Mouse (Mus musculus) embryonic fibroblast, embryonic 13.5 days (primary cell): ENCODE measurements at regions not wholly inside any gene's neighbourhood (a gene's known extent, or its start where the extent isn't known, plus 50 kb on each side); places are given as distances from the start of the nearest gene placed in this dataset.
"Not testable (repeated sequence)": the region's sequence is repeated elsewhere in the genome, so short reads cannot be mapped to it uniquely, and the experiment has no call there.

Source experiments
- H3K27ac ChIP-seq: 2 replicates; pipeline ENCODE4 v1.5.1; 2012; ENCODE audit warnings: low read length, control low read depth, inconsistent platforms; ENCODE audit not compliant: insufficient read depth
- H3K4me1 ChIP-seq: 2 replicates; pipeline ENCODE4 v1.6.1; 2011; ENCODE audit warnings: low read length; ENCODE audit not compliant: control insufficient read depth, insufficient read depth
- H3K4me3 ChIP-seq: 2 replicates; pipeline ENCODE4 v1.5.1; 2011; ENCODE audit warnings: mild to moderate bottlenecking, control low read depth, low read length; ENCODE audit not compliant: insufficient read depth
- CTCF ChIP-seq: IDR thresholded peaks from 2 replicates; pipeline ENCODE4 v1.5.1; 2011; ENCODE audit warnings: mild to moderate bottlenecking, control low read depth, low read length, moderate library complexity, borderline replicate concordance; ENCODE audit not compliant: insufficient read depth
- POLR2A ChIP-seq: IDR thresholded peaks from 2 replicates; pipeline ENCODE4 v1.6.1; 2011; ENCODE audit warnings: low read depth, mild to moderate bottlenecking, control low read depth, low read length, moderate library complexity

DNA sequence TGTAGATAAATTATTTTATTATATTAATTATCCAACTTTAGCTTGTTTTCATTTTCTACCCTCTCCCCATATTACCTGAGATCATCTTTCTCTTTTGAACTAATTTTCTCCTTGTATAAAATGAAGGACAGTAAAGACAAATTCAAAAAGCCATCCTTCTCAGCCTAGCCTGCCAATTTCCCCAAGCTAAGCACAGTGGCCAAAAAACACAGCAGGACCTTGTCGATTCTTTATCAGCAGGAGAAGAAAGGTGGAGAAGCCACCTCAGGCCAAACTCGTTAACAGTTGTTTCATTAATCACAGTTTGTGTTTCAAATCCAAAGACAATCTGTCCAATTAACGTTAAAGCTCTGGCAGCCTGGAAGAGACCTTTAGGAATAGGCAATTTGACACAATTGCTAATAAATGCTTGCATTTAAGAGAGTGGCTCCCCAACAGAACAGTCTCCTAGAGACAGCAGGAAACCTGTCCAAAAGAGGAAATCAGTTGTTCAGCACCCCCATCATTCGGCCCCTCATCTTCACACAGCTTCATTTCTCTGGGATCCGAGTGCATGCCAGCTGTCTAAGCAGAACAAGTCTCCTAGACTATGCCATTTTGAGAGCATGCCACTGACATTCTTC lies 135.7 kb upstream of the Tlr4 start:
- no peak overlapping the region for H3K27ac ChIP-seq
- no peak overlapping the region for H3K4me3 ChIP-seq
- no peaks in the 10 kb centered on the region for H3K4me1 ChIP-seq
- TF ChIP-seq POLR2A (no peak), CTCF (no peak)

DNA sequence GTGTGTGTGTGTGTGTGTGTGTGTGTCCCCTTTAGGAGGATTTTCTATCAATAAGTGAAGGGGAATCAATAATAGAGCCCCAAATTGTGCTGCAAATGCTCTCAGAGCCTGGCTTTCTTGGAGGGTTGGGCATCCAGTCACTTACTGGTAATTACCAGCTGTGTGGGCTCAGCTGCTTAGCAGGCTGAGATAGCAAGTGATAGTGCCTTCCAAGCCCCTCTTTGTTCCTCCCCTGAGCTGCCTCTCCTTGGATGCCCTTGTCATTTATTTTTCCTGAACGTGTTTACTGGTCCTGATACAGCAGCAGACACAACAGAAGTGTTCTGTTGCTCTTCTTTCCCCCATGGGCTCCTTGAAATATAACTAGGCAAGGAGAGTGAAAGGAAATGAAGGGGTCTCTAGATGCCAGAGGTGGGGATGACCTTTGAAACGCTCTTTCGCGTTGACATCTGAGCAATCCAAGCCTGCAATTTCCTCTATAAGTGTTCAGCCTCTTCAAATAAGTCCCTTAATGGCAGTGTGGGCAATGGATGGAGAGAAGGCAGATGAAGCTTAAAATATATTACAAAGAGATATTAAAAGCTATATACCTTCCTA lies 133.3 kb upstream of the Tlr4 start:
- Histone ChIP-seq H3K4me1 (no peaks in the 10 kb centered on the region), H3K4me3 (no peak overlapping the region), H3K27ac (no peak overlapping the region)
- no peak for TF ChIP-seq POLR2A
- TF ChIP-seq CTCF = no peak

DNA sequence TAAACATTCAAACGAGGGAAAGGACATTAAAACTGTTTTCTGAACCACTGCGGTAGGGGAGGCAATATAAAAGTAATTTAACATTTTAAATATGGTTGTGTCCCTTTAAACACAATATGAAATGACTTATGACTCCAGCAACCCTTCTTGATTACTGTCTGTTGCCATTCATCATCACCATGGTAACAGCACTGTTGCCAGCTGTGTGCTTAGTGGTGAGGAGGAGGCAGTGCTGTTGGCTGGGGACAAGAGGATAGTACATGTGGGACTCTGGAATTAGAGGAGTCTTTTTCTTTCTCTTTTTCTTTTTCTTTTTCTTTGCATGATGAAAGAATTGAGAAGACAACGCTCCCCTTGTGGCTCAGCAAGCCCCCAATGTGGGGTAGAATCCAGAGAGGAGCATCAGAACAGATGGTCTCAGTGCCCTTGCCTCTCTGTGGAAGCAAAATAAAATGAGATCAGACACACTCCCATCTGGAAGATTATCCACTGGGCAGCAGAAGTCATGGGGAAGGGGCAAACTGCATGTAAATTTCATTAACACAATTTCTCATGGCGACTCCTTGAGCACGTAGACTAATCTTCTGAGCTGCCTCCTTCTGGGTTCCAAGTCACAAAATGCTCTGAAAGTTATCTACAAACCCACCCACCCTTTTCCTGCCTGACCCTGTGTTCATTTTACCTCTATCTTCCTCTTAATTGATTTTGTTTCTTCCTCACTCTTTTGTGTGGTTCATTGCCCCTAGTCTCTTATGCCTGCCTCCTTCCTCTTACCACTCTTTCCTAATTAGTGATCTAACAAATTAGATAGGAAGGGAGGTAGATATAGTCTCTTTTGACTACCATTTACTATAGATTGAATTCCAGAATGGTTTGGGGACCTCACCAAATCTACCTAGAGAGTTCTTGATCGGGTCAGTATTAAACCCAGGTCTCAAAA lies 111.3 kb upstream of the Tlr4 start:
- Histone ChIP-seq H3K4me1 (no peaks in the 10 kb centered on the region), H3K4me3 (no peak overlapping the region), H3K27ac (no peak overlapping the region)
- TF ChIP-seq POLR2A = no peak
- TF ChIP-seq CTCF = no peak

DNA sequence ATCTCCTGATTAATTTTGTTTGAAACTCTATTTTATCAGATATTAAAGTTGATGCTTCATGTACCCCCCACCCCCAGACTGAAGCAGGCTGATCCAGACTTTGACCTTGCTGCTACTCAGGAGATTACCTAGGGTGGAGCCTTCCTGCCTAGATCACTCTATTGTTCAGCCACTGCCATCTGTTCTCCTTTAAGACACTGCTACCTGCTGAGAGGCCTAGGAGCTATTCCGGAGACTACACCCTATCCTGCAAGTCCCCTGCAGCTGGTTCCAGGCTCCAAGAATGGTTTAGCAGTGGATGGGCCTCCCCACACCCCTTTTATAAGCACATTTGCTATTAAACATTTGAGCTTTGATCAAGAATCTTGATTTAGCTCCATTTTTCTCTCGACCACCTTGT lies 90.0 kb upstream of the Tlr4 start:
- Histone ChIP-seq H3K4me1 (no peaks in the 10 kb centered on the region), H3K4me3 (no peak overlapping the region), H3K27ac (no peak overlapping the region)
- TF ChIP-seq POLR2A (no peak), CTCF (no peak)

DNA sequence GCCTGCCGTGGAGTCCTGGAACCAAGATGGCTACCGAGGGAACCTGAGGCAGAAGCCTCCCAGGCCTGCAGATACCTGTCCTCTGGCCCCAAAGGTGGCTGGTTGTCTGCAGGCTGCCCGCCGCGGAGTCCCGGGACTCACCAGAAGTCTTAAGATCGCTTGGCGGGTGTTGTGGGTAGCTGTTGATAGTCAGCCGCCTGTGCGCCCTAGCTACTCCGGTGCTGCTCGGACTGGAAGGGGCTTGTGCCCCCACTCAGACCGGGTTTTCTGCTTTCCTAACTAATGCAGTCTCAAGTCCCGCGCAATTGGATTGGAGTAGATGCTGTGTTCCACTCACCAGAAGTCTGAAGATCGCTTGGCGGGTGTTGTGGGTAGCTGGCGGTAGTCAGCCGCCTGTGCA lies 84.0 kb upstream of the Tlr4 start:
- not testable (repeated sequence) for H3K4me1 ChIP-seq, H3K4me3 ChIP-seq, H3K27ac ChIP-seq

DNA sequence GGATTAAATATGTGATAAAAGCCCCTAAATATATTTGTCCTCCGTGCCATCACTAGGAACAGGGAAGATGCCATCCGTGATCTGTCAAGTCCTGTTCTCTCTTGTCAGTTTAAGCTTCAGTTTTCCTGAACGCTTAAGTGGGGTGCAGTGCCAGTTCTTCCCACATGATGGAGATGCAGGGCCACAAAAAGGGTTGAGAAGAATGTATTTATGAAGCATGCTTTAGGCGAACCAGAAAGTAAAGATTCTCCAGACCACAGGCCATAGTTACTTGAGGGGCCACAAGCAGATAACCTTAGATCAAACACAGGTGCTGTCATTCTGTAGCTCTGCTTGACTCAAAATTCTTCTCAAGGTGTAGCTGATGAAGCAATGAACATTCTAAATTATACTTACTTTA lies 58.6 kb upstream of the Tlr4 start:
- no peaks in the 10 kb centered on the region for H3K4me1 ChIP-seq
- H3K27ac ChIP-seq = no peak overlapping the region
- H3K4me3 ChIP-seq = no peak overlapping the region
- peak; percentile 45; the same call in 1 of the 2 replicates for TF ChIP-seq CTCF
- no peak for TF ChIP-seq POLR2A
